Mouse (Mus musculus): ENCODE results near the gene Bpi.
A peak's percentile ranks its signal among the peaks of the same experiment; 100 is the strongest.

Bpi gene

DNA sequence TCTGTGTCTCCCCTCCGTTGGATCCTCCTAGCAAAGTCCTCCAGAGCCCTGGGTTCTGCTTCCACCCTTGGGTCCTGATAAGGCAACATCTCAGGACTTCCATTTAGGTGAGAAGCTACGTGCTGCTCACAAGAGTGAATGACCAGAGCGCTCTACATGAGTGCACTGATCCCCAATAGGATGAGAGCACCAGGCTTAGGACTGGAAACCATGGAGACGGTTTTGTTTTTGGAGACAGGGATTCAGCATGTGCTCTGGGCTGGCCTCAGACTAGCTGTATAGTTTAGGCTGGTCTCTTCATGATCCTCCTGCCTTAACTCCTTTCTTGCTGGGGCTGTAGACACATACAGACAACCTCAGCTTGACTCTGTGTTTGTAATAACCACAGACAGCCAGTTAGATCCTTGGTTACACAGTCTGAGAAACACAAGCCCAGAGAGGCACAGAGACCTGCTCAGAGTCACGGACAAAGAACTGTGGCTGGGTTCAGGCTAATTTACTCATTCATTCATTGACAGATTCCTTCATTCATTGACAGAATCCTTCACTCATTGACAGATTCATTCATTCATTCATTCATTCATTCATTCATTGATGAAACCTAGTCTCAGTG, 16.7 kb upstream of the Bpi start:
- DNase-seq (ENCODE audit: low read depth in 2 of 2, low spot score in 2 of 2), result no peak

DNA sequence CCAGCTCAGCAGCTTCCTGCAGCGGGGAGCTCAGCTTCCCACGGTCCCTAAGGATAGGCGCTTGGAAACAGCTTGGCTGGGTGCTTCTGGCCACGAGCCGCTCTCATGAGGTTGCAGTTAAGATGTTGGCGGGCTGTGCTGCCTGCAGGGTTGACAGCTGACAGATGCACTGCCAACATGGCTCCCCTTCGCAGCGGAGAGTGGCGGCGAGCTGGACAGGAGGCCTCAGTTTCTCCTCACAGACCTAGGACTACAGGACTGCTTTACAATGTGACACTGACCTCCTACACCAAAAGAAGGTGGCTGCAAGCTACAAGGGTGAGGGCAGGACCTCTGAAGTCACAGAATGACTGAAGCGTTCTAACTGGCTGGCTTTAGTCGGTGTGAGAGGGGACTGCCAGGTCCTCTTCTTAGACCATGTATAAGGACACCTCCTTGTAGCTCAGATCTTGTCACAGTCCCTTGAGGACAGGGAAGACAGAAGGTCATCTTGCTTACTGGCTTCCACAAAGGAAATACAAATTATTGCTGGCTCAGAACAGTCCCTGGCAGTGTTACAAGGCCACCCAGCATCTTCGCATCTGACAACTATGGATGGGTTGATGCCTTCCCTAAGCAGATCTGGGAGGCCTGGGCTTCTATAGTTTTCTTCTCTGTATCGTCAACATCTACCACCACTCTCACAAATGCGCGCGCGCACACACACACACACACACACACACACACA, 15.6 kb upstream of the Bpi start:
- no peak for DNase-seq (ENCODE audit: low read depth in 2 of 2, low spot score in 2 of 2)

DNA sequence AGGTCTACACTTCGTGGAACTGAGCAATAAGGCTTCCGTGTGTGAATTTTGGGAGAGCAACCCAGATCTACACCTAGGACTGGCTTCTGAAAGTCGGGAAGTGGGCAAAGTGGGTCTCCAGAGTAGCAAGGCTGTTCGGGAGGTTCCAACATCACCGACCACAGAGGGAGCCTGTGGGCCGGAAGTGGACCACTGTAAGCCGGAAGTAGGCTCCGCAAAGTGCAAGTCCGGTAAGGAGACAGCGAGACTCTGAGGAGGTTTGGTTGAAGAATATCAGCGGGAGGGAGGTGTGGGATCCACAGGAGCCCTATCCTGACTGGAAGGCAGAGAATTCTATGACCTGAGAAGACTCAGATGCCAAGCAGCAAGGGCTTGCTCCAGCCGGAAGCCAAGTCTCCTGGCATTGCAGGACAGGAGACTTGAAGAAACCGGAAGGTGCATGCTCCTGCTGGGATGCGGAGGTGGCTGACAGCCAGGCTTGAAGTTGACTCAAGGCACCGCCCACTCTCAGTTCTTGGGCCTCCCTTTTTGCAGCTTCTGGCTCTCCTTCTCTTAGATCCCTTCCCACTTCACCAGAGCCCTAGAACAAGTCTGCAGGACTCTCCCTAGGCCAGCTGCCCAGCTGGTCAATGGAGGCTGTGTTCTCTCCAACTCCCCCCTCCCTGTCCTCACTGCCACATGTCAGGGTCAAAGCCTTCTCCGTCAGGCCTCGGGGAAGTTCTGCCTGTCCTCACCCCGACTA, 14.6 kb upstream of the Bpi start:
- no peak for DNase-seq (ENCODE audit: low read depth in 2 of 2, low spot score in 2 of 2)

DNA sequence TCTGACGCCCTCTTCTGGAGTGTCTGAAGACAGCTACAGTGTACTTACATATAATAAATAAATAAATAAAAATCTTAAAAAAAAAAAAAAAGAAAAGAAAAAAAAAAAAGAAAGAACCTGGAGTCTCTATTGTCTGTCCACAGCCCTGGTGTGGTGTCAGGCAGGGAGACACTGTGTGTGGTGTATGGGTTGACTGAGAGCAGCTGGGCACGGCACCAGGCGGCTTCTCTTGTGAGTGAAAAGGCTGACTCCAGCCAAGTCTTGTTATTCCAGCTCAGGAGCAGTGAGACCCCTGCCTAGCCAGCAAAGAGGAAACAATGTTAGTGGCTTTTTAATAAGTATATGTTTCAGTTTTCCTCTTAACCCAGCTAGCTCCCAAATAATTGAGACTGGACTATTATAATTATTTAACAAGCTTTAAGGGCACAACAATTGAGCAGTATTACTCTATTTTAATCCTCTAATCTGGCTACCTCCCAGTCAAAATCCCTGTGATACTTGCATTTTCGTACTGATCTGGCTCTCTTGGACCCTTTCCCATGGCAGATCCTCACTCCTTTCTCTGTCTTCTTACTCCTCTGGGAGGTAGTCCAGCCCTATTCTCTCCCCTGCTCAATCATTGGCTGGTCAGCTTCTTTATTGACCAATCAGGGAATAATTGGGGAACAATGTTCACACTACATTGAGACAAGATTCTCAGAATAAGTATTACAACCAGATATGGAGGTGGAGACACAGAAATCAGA, 12.6 kb upstream of the Bpi start:
- DNase-seq (ENCODE audit: low read depth in 2 of 2, low spot score in 2 of 2), result no peak

DNA sequence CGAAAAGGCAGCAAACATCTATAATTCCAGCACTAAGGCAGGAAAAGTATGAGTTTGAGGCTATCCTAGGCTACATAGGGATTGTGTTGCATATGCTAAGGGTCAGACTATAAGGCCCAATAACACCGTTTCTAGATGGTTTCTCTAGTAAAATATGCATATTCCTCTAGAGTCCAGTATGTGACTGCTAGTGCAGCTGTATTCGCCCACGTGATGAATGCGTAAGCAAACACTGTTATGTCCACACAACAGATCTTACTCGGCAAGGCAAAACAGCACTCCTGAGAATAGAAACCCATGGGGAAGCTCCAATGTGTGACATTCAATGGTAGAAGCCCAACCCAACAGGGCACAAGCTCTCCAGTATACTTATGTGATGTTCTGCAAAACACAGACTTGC, 10.0 kb upstream of the Bpi start:
- DNase-seq (ENCODE audit: low read depth in 2 of 2, low spot score in 2 of 2), result no peak

DNA sequence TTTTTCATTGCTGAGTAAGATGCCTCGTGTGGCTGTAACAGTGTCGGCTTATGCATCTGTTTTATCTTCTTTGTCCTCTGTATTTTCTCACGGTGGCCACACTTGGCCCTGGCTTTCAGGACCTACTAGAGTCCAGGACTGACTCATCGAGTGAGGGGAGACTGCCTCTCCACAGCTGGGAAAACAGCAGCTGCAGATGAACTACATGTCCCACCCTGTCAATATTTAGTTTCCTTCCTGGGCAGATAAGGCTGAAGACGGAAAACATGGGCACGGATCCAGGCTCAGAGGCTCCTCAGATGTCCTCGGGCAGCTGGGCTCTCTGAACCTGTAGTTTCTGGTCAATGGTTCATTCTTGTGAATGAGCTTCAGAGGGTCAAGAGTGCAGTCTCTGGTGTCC, 9.6 kb upstream of the Bpi start:
- DNase-seq (ENCODE audit: low read depth in 2 of 2, low spot score in 2 of 2), result no peak

DNA sequence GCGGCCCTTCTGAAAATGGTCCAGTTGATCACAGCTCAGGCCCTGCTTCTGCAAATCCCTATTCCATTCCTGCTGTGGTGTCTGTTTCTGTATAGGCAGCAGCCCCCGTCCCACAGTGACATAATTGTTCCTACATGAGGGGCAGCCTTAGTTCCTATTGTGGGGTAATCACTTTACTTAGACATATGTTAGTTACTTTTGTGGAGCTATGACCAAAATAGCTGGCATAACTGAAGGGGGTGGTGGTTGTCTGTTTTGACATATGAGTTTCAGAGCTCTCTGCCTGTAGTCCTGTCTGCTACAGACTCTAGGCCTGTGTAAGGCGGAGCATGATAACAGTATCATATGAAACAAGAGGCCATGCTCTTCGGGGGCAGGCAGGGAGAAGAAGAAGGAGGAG, 7.3 kb upstream of the Bpi start:
- DNase-seq (ENCODE audit: low read depth in 2 of 2, low spot score in 2 of 2), result no peak

DNA sequence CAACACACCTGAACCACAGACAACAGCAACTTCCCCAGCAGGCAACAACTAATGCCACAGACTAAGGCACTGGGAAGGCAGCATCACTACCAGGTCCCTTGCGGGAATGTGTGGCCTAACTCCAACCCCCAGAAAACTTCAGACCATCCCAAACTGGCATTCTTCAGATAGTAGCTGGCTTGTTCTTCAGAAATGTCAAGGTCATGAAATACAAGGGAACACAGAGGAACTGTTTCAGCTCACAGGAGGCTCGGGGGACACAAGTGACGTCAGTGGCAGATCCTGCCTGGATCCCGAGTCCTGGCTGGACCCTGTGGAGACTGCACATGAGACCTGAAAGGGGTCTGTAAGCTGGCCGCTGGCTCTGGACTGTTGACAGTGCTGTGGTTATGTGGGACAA, 4.1 kb upstream of the Bpi start:
- DNase-seq (ENCODE audit: low read depth in 2 of 2, low spot score in 2 of 2), result no peak

DNA sequence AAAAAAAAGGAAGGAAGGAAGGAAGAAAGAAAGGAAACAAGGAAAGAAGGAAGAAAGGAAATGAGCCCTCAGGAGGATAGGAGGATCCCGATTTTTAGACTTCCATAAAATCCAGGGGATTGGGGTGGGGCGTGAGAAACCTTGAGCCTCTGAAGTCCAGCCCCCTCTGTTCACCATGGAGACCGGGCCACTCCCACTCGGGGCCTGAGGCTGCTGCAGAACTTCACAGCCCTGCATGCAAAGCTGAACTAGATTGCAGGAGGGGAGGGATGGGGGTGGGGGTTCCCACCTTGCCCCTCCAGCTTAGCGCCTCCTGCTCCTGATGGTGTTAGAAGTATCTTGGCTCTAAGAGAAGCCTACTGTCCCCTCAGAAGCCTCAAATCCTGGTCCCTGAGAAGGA, 1.0 kb upstream of the Bpi start:
- no peak for DNase-seq (ENCODE audit: low read depth in 2 of 2, low spot score in 2 of 2)

DNA sequence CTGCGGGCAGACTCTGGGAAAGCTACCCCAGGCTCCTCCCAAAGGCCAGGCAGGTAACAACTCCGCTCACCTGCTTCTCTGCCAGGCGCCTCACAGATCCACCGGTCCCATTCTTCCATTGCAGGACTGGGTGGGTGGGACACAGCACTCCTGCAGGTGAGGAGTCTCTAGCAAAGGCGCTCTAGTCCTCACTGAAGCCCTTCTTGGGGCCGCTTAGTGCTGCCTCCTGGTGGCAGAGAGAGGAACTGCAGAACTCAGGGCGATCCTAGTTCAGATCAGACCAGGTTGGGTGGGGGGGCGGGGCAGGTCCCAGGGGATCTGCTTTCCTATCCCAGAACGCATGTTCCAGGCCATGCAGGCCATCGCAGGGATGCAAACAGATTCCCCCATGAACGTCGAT, 887 bp downstream of the Bpi start:
- DNase-seq (ENCODE audit: low read depth in 2 of 2, low spot score in 2 of 2), result peak; percentile 25 to 29

DNA sequence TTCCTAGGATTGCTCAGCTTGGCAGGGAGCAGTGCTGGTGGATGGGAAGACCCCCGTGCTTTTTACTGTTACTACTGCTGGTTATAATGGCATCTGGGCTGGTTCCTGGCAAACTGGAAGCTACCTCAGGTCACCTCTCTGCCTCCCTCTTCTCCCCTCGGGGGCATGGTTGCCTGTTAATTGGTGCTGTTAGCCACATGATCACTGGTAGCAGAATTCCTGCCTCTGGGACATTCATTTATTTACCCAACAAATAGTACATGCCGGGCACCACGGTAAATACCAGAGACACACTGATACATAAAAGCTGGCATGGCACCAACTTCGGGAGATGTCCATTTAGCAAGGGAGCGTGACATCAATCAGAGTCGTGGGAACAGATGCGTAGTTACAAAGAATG, 1.6 kb downstream of the Bpi start:
- DNase-seq (ENCODE audit: low read depth in 2 of 2, low spot score in 2 of 2), result no peak

DNA sequence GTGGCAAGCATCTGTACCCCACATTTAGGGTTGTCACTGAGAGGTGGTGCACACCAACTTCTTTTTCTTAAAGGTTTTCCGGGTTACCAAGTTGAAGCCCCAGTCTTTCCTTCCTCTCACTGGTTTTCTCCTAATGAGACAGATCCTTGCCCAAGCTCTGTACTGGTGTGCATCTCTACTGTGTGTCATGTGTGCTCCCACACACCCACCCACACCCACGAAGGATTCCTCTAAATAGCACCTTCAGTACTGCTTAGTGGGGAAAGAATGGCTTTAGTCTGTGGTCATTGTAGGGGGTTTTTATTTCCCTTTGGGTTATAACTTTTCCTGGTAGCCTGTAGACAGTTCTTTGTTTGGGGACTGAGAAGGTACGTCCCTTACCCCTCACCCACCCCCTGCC, 7.0 kb downstream of the Bpi start:
- DNase-seq (ENCODE audit: low read depth in 2 of 2, low spot score in 2 of 2), result no peak

DNA sequence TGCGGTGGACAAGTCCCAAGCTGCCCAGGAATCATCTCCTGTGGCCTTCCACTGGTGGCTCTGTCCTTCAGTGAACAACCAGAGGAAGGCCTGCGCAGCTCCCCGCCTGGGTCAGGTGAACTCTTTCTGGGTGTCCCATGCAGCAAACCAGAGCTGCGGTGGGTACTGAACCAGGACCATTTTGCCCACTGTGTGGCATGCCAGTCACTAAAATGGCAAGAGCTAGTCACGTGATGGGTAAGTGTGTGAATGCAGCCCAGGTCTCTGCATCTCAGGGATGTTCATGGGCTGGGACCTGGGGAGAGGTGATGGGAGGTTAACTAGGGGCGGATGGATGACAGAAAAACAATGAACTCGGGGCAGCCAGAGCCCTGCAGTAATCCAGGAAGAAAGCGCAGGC, 12.1 kb downstream of the Bpi start:
- no peak for DNase-seq (ENCODE audit: low read depth in 2 of 2, low spot score in 2 of 2)

DNA sequence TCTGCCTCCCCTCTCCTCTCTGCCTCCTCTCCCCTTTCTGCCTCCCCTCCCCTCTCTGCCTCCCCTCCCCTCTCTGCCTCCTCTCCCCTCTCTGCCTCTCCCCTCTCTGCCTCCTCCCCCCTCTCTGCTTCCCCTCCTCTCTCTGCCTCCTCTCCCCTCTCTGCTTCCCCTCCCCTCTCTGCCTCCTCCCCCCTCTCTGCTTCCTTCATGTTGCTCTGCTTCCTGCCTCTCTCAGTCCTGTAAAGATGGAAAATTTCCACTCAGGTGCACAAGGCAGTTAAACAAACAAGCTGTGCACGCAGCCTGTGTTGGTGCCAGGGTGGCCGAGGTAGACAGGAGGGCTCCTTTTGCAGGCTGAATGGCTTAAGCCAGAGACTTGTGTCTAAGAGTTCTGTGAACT, 15.8 kb downstream of the Bpi start:
- DNase-seq (ENCODE audit: low read depth in 2 of 2, low spot score in 2 of 2), result no peak

DNA sequence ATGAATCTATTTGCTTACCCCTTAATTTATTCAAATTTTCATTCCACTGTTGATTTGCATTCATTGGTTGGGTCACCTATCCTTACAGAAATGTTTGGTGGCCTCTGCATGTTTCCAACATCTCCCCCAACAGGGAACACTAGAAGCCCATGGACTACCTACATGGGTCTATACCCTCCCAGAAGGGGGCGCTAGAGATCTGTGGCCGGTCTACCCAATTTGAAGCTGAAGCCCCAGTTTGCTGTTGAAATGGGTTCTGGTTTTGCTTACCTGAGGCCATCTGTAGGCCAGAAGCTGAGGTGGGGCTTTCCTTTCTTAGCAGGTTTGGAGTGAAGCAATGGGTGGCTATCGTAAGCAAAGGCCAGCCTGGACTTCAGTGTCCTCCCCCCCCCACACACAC, 17.5 kb downstream of the Bpi start:
- peak in 1 of 2 experiments; percentile 20 for DNase-seq (ENCODE audit: low read depth in 2 of 2, low spot score in 2 of 2)

DNA sequence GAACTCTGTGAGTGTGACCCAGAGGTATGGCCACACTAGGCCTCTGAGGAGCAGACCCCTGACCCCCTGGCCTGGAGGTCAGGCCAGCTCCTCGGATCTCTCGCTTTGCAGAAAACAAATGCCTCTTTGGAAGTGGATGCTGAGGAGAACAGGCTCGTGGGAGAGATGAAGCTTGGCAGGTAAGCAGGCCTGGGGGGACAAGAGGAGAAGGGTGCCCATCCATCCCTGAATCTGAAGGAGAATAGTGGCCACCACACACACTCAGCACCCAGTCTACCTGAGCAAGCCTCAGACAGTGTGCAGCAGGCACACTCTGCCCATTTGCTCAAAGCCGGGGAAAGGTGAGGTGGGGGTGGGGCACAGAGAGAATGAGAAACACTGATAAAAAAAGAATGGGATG, 17.9 kb downstream of the Bpi start:
- no peak for DNase-seq (ENCODE audit: low read depth in 2 of 2, low spot score in 2 of 2)

DNA sequence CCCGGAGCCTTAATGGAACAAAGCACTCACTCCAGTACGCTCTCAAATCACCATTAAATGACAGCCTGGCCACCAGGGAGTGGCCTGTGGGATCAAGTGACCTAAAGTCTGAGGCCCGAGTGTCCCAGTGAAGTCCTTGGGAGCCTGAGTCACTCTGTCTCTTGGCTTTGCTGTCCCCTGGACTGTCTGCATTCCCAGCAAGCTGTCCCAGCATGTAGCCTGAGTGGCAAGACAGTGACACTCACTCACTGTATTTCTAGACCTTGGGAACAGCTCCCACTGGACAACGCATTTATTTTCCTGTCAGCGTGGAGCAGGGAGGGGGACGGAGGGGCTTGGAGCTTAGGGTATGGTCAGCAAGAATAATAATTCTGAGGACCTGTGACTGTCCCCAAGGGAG, 18.6 kb downstream of the Bpi start:
- DNase-seq (ENCODE audit: low read depth in 2 of 2, low spot score in 2 of 2), result no peak

DNA sequence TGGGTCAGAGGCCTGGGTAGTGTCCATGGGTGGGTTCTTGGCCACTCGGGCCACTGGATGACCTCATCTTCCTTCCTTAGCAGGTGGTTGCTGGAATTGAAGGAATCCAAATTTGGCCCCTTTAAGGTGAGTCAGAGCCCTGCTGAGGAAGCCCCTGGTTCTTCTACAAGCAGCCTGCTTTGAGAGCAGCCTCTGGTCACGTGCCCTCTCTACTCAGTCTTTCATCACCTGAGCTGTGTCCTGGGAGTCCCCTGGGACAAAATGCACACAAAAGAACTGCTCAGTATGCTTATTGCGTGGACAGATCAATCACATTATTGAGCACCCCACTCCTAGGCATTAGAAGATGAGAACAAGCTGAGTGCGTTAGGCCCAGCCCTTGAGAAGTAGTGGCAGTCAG, 19.0 kb downstream of the Bpi start:
- DNase-seq (ENCODE audit: low read depth in 2 of 2, low spot score in 2 of 2), result no peak

DNA sequence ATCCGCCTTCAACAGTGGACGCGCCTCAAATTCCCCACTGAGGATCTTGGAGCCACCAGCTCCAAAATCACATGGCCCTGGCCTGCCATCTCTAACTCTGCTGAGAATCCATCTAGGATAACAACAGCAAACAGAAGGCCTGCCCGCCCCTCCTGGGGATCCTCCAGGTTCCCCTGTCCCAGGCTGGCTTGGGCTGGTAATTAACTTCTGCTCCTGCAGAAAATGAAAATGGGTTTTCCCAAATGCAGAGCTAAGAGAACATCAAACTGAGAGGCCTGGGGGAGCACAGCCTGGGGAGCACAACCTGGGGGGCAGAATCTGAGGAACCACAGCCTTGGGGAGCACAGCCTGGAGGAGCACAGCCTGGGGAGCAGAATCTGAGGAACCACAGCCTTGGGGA, 21.8 kb downstream of the Bpi start:
- DNase-seq (ENCODE audit: low read depth in 2 of 2, low spot score in 2 of 2), result no peak

DNA sequence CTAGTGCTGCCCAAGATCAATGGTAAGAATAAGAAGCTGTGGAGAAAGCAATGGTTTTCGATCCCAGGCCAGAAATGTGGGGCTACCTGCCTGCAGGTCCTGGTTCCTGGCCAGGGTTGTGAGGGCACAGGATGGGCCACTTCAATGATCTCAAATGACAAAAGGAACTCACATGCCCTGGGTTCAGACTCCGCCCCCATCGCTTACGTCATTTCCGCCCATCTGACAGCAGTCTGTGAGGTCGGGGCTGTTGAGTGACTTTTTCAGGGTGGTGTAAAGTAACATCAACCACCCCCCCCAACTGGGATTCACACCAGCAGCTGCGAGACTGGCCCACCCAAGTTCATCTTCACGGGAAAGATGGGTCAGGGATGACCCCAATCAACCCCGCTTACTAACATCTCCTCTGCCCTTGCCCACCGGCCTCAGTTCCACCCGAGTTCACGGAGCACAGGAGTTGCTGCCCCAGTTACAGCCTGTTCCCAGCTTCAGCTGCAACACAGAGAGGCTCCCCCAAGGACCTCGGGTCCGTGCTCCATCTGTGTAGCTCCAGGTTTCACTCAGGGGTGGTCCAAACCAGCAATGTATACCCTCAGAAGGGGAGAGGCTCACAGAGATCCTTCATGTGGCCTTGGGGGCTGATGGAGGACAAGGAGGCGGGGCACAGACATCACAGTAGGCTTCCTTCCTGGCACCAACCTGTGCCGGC, 23.8 kb downstream of the Bpi start:
- DNase-seq (ENCODE audit: low read depth in 2 of 2, low spot score in 2 of 2), result no peak

DNA sequence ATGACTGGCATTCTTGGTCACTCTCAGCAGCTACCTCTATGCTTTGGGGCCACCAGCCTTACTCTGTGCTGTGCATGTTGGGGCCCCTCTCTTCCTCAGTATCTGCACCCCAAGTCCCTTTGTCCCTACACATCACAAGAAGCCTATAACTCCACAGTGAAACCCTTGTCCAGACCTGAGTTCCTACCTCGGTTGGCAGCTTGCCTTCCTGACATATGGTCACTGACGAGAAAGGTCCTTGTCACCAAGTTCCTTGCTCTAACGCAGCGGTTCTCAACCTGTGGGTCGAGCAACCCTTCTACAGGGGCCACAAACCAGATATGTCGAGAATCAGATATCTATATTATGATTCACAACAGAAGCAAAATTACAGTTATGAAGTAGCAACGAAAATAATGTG, 25.2 kb downstream of the Bpi start:
- DNase-seq (ENCODE audit: low read depth in 2 of 2, low spot score in 2 of 2), result no peak

Measured in CD8-positive naive resting alpha-beta T cell, adult 2 months (primary cell).